In the genomic region with DNA sequence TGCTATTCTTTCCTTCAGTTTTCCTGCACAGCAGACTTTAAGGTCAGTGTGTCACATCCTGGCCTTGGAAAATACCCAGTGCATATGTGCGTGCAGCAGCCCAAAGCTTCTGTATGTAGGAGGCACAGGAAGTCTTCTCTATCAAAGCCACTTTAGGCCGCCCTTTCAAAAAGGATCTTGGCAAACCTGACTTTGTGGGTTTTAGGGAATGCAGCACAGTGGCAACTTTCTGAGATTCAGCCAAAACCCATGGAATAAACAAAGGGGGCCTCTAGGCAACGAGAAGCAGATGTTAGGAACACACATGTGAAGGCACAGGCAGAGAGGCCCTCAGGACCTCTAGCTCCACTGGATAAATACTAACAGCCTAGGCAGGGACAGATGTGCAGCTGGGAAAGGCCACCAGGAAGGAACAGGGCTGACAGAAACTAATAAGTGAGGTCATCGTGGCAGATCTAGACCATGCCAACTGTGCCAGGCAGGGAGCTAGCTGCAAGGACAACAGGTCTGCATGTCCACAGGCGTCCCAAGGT, we compare ENCODE assay signal across 7 mouse cellular contexts. TPM values are rescaled to one million over a fixed set of nuclear protein-coding genes. Genes with fewer than 3 reads are reported as not detected.
DNase-seq lines count a peak whose midpoint lies in the region; ATAC-seq lines count a peak whose summit lies in the region.

No protein-coding gene starts in this region.

- peak; percentile 36 for DNase-seq in ovary, adult 18-20 months (ENCODE audit: low spot score)
- no peak for DNase-seq in ovary, postnatal 10 days (ENCODE audit: low spot score)
- DNase-seq in embryonic facial prominence, embryonic 10.5 days (ENCODE audit: low spot score), result peak; percentile 68
- no peak for DNase-seq in neural tube, embryonic 11.5 days (ENCODE audit: low spot score)
- DNase-seq in layer of hippocampus, postnatal 10 days (ENCODE audit: low spot score in 2 of 2), result no peak
- DNase-seq in left cerebral cortex, postnatal 36 days (ENCODE audit: low spot score in 2 of 2), result no peak

- ATAC-seq in intestine, embryonic 15.5 days, result no peak
- ATAC-seq in neural tube, embryonic 11.5 days (ENCODE audit: insufficient read depth, low FRiP score, low TSS enrichment), result no peak

- intact Hi-C loops in left cerebral cortex, postnatal 36 days (cut with DNase I), result no loop called here

- WGBS in embryonic facial prominence, embryonic 10.5 days, result 37% methylated on average over 5 of the region's 5 CpGs
- WGBS in intestine, embryonic 15.5 days, result 40% methylated on average over 5 of the region's 5 CpGs
- 54% methylated on average over 5 of the region's 5 CpGs for WGBS in neural tube, embryonic 11.5 days

- peak overlapping the region; percentile 75 for H3K27ac ChIP-seq in embryonic facial prominence, embryonic 10.5 days (replicated peaks)
- H3K27ac ChIP-seq in intestine, embryonic 15.5 days, result peak overlapping the region; percentile 73
- peak overlapping the region; percentile 15; the same call in 1 of the 2 replicates for H3K27ac ChIP-seq in neural tube, embryonic 11.5 days (ENCODE audit: low read depth, low read length)

- no peak overlapping the region for H3K9ac ChIP-seq in intestine, embryonic 15.5 days
- H3K9ac ChIP-seq in neural tube, embryonic 11.5 days (ENCODE audit: low read length), result no peak overlapping the region

- no peaks in the 10 kb centered on the region for H3K9me3 ChIP-seq in embryonic facial prominence, embryonic 10.5 days
- no peaks in the 10 kb centered on the region for H3K9me3 ChIP-seq in intestine, embryonic 15.5 days
- H3K9me3 ChIP-seq in neural tube, embryonic 11.5 days (ENCODE audit: control insufficient read depth, low read length), result no peaks in the 10 kb centered on the region

- H3K4me2 ChIP-seq in intestine, embryonic 15.5 days (replicated peaks), result no peak overlapping the region
- no peak overlapping the region for H3K4me2 ChIP-seq in neural tube, embryonic 11.5 days (ENCODE audit: low read depth)

- H3K4me3 ChIP-seq in embryonic facial prominence, embryonic 10.5 days, result no peak overlapping the region
- H3K4me3 ChIP-seq in intestine, embryonic 15.5 days (replicated peaks), result no peak overlapping the region
- no peak overlapping the region for H3K4me3 ChIP-seq in neural tube, embryonic 11.5 days (ENCODE audit: low read depth, low read length)

- no peaks in the 10 kb centered on the region for H3K27me3 ChIP-seq in embryonic facial prominence, embryonic 10.5 days (replicated peaks; ENCODE audit: low read depth, poor library complexity, severe bottlenecking)
- H3K27me3 ChIP-seq in intestine, embryonic 15.5 days (replicated peaks), result no peaks in the 10 kb centered on the region
- no peaks in the 10 kb centered on the region for H3K27me3 ChIP-seq in neural tube, embryonic 11.5 days (ENCODE audit: control insufficient read depth, insufficient read depth, low read length)

- H3K4me1 ChIP-seq in embryonic facial prominence, embryonic 10.5 days, result peaks cover 42% of the 10 kb centered on the region
- H3K4me1 ChIP-seq in intestine, embryonic 15.5 days (replicated peaks), result peaks cover 24% of the 10 kb centered on the region
- H3K4me1 ChIP-seq in neural tube, embryonic 11.5 days (ENCODE audit: control insufficient read depth, insufficient read depth, low read length), result peaks cover 5% of the 10 kb centered on the region; the same call in 1 of the 2 replicates

- H3K36me3 ChIP-seq in embryonic facial prominence, embryonic 10.5 days (replicated peaks), result 0 out of 2 replicates have a peak, but pooled peaks cover 4% of the 10 kb centered on the region
- H3K36me3 ChIP-seq in intestine, embryonic 15.5 days, result no peaks in the 10 kb centered on the region
- no peaks in the 10 kb centered on the region for H3K36me3 ChIP-seq in neural tube, embryonic 11.5 days (ENCODE audit: control insufficient read depth, insufficient read depth, low read length)

RNA-seq across cellular contexts. Expression of a gene that starts 51.0 kb away (rescaled TPM):
- 50.9 and 52.1 TPM in 2 replicates for polyA plus RNA-seq in embryonic facial prominence, embryonic 10.5 days (2016; fragmentation: Nextera tagmentation; extraction: Ambion mirVana)
- 89.5 and 108 TPM in 2 replicates for polyA plus RNA-seq in intestine, embryonic 15.5 days (2015; fragmentation: Nextera tagmentation; extraction: Ambion mirVana)
- 53.3 and 54.7 TPM in 2 replicates for polyA plus RNA-seq in neural tube, embryonic 11.5 days (2014; fragmentation: Nextera tagmentation; extraction: Ambion mirVana)
- total RNA-seq in layer of hippocampus, postnatal 10 days (2021), result 10 to 100 TPM; 46.8 to 52.8 TPM
- 10 to 100 TPM; 48.2 to 63.2 TPM for total RNA-seq in left cerebral cortex, postnatal 36 days (2021)

Comparison
In these comparisons a context has a peak if more than half of its experiments do, and no peak if none do; other contexts are left out.
1. DNase-seq: peak in ovary, adult 18-20 months (single experiment) and embryonic facial prominence, embryonic 10.5 days (single experiment); none in ovary, postnatal 10 days (single experiment), neural tube, embryonic 11.5 days (single experiment), layer of hippocampus, postnatal 10 days (0 of 2) and left cerebral cortex, postnatal 36 days (0 of 2).
2. H3K27ac ChIP-seq: peak in every context shown above with its lines; median percentile 75 in embryonic facial prominence, embryonic 10.5 days; 73 in intestine, embryonic 15.5 days; 15 in neural tube, embryonic 11.5 days.